Mouse (Mus musculus) forebrain, embryonic 12.5 days (tissue): ENCODE measurements around the gene Nmb. TPM values are rescaled to one million over a fixed set of nuclear protein-coding genes. Genes with fewer than 3 reads are reported as not detected.
"Not testable (repeated sequence)": the region's sequence is repeated elsewhere in the genome, so short reads cannot be mapped to it uniquely, and the experiment has no call there.

Experiments
- ATAC-seq: fragments of 200-750 bp; cut with Nextera tagmentation; 2 replicates; pipeline ENCODE4 v1.8.0; 2017; ENCODE audit warnings: moderate TSS enrichment; ENCODE audit not compliant: low FRiP score
- H3K27ac ChIP-seq: fragments of 300-500 bp; sonication (generic); 2 replicates; pipeline ENCODE4 v1.5.1; 2016; ENCODE audit warnings: mild to moderate bottlenecking
- H3K27me3 ChIP-seq: fragments of 300-500 bp; sonication (generic); 2 replicates; pipeline ENCODE4 v1.6.1; 2016; ENCODE audit warnings: mild to moderate bottlenecking
- H3K36me3 ChIP-seq: fragments of 300-500 bp; sonication (generic); replicated peaks from 2 replicates; pipeline ENCODE4 v1.6.1; 2016; ENCODE audit warnings: mild to moderate bottlenecking
- H3K4me1 ChIP-seq: fragments of 300-500 bp; sonication (generic); 2 replicates; pipeline ENCODE4 v1.6.1; 2016
- H3K4me2 ChIP-seq: fragments of 300-500 bp; sonication (generic); 2 replicates; pipeline ENCODE4 v1.6.1; 2016; ENCODE audit warnings: mild to moderate bottlenecking, moderate library complexity
- H3K4me3 ChIP-seq: fragments of 300-500 bp; sonication (generic); replicated peaks from 2 replicates; pipeline ENCODE4 v1.5.1; 2016; ENCODE audit warnings: mild to moderate bottlenecking
- H3K9ac ChIP-seq: fragments of 300-500 bp; sonication (generic); 2 replicates; pipeline ENCODE4 v1.6.1; 2016; ENCODE audit warnings: mild to moderate bottlenecking
- H3K9me3 ChIP-seq: fragments of 300-500 bp; sonication (generic); 2 replicates; pipeline ENCODE4 v1.6.1; 2016
- WGBS: fragments of 180-500 bp; shearing (Covaris S2); methylation state at CpG from one replicate; pipeline ENCODE4 v1.1.7; 2016; 5-methylcytosine and 5-hydroxymethylcytosine counted together
- polyA plus RNA-seq: library from polyadenylated mRNA; unstranded; fragments of >200 nt; fragmentation: Nextera tagmentation; extraction: Ambion mirVana; gene quantifications from 2 replicates; pipeline ENCODE4 v1.2.1, GENCODE M21; 2016

The Nmb gene
- polyA plus RNA-seq: 7.8 and 8.6 TPM in 2 replicates

- Histone ChIP-seq H3K36me3 (peaks cover 22% of the 10 kb centered on the region; the same call in 1 of the 2 replicates), H3K4me2 (peak within 1 kb of the TSS; percentile 89), H3K4me3 (peak within 1 kb of the TSS; percentile 47), H3K4me1 (peaks cover 26% of the 10 kb centered on the region), H3K9me3 (no peaks in the 10 kb centered on the region), H3K9ac (peak within 1 kb of the TSS; percentile 59), H3K27me3 (no peaks in the 10 kb centered on the region), H3K27ac (no peak within 1 kb of the TSS)
- peak; percentile 55; the same call in 1 of the 2 replicates for ATAC-seq
- WGBS: 3% methylated on average over 19 of the region's 19 CpGs
Measured at GRCm38 (mm10) chr7:80904921-80905515, at the start of gene Nmb. Gene Nmb (minus strand): TSS chr7:80905076.

DNA sequence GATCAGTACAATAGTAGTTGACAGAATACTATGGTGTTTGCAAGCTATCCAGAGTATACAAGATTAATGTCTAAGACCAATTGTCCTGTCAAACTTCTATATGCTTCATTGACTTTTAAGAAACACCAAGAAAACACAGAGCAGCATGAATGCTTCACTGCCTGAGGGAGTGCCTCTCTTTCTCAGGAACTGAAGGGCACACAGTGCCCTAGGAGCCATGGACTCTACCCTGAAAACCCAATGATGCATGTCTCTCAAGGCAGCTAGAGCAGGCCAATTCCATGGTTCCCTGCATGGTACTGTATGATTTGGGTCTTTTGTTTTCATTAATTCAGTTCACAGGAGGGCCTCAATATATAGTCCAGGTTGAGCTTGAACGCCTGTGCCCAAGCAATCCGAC is 49.4 kb upstream of the Nmb start:
- no peak for ATAC-seq
- WGBS: 81% methylated on average over 2 of the region's 2 CpGs

DNA sequence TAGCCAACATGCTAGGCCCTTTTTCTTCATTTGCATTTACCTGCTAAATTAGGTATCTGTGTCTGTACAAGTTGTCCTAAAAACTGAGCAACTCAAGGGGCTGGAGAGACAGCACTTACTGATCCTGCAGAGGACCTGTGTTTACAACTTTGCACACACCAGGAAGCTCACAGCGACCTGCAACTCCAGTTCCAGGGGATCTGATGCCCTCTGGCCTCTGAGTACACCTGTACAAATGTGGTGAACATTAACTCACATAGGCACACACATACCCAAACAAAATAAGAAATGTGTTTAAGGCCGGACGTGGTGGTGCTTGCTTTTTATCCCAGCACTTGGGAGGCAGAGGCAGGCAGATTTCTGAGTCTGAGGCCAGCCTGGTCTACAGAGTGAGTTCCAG is 47.3 kb upstream of the Nmb start:
- no peaks in the 10 kb centered on the region for H3K27me3 ChIP-seq
- ATAC-seq: no peak
- H3K36me3 ChIP-seq: no peaks in the 10 kb centered on the region
- WGBS: 65% methylated on average over 3 of the region's 3 CpGs
- 0 out of 2 replicates have a peak, but pooled peaks cover 3% of the 10 kb centered on the region for H3K4me1 ChIP-seq
- no peak overlapping the region for H3K27ac ChIP-seq
- H3K9me3 ChIP-seq: no peaks in the 10 kb centered on the region
- H3K9ac ChIP-seq: no peak overlapping the region
- H3K4me2 ChIP-seq: no peak overlapping the region
- no peak overlapping the region for H3K4me3 ChIP-seq

More for the DNA sequence above, 49.4 kb upstream of the Nmb start:
- H3K4me3 ChIP-seq: no peak overlapping the region
- H3K9me3 ChIP-seq: no peaks in the 10 kb centered on the region
- H3K36me3 ChIP-seq: no peaks in the 10 kb centered on the region
- no peaks in the 10 kb centered on the region for H3K4me1 ChIP-seq
- no peak overlapping the region for H3K4me2 ChIP-seq
- no peak overlapping the region for H3K27ac ChIP-seq
- H3K27me3 ChIP-seq: no peaks in the 10 kb centered on the region
- no peak overlapping the region for H3K9ac ChIP-seq

DNA sequence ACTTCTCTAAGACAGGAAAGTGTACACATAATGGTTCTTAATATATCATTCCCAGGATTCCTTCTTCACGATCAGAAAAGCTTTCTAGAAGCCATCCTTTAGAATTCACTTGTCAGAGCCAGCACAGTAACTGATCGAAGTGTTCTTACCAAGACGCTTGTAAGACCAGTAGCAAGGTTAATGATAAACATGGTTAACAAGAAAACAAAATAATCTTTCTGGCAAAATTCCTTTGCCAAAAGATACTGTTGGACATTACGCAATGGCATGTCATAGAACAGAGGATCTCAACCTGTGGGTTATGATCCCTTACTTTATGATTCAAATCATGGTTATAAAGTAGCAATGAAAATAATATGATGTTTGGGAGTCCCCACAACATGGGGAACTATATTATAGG is 46.6 kb upstream of the Nmb start:
- H3K27me3 ChIP-seq: no peaks in the 10 kb centered on the region
- ATAC-seq: no peak
- no peak overlapping the region for H3K4me2 ChIP-seq
- no peak overlapping the region for H3K4me3 ChIP-seq
- no peaks in the 10 kb centered on the region for H3K36me3 ChIP-seq
- peaks cover 7% of the 10 kb centered on the region for H3K4me1 ChIP-seq
- H3K9me3 ChIP-seq: no peaks in the 10 kb centered on the region
- no peak overlapping the region for H3K9ac ChIP-seq
- 88% methylated on average over 4 of the region's 4 CpGs for WGBS
- no peak overlapping the region for H3K27ac ChIP-seq

GRCm38 (mm10) chr7:80947445-80948350 is 42.8 kb upstream of the Nmb start, which contains the start of gene Sec11a:
Gene Sec11a (minus strand): TSS chr7:80947780.
- peak; percentile 99 for ATAC-seq
- no peaks in the 10 kb centered on the region for H3K9me3 ChIP-seq
- peak within 1 kb of the TSS; percentile 88 for H3K4me3 ChIP-seq
- peak within 1 kb of the TSS; percentile 92 for H3K4me2 ChIP-seq
- peak within 1 kb of the TSS; percentile 93 for H3K27ac ChIP-seq
- WGBS: 2% methylated on average over 44 of the region's 44 CpGs
- peaks cover 9% of the 10 kb centered on the region for H3K36me3 ChIP-seq
- peaks cover 24% of the 10 kb centered on the region for H3K4me1 ChIP-seq
- peak within 1 kb of the TSS; percentile 86 for H3K9ac ChIP-seq
- no peaks in the 10 kb centered on the region for H3K27me3 ChIP-seq

DNA sequence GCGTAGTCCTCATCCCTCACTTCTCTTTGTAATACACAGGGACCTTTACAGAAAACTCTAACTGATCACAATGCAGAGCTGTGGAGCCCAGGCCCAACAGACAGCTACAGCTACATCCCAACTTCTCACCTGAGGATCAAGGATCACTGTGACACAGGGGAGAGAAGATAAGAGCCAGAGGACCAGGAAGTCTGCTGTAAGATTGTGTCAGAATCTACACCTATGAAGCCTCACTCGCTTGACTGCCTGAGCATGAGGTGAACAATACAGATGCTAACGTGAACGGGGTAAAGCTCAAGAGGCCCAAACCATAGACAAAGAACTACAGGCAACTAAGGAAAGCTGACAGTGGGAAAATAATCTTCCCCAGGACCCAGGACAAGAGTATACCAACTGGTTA is 34.9 kb upstream of the Nmb start:
- Histone ChIP-seq H3K27ac (no peak overlapping the region), H3K4me2 (no peak overlapping the region), H3K9ac (no peak overlapping the region), H3K4me1 (peaks cover 1% of the 10 kb centered on the region; the same call in 1 of the 2 replicates), H3K36me3 (peaks cover 10% of the 10 kb centered on the region), H3K4me3 (no peak overlapping the region), H3K27me3 (no peaks in the 10 kb centered on the region), H3K9me3 (no peaks in the 10 kb centered on the region)
- ATAC-seq: no peak
- WGBS: 90% methylated on average over 4 of the region's 4 CpGs

DNA sequence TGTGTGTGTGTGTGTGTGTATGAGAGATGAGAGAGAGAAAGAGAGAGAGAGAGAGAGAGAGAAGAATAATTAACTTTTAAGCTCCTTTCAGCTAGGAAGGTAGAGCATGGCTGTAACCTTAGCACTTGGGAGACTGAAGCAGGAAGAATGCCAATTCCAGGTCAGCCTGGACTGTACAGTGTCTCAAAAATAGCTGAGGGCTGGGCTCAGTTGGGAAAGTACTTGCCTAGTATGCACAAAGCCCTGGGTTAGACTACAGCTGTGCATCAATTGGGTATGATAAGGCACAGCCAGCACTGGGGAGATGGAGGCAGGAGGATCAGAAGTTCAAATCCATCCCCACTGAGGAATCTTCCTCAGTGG is 32.4 kb upstream of the Nmb start:
- H3K4me2 ChIP-seq, H3K9ac ChIP-seq, H3K9me3 ChIP-seq, H3K27ac ChIP-seq, ATAC-seq, H3K27me3 ChIP-seq, H3K4me1 ChIP-seq, H3K4me3 ChIP-seq: not testable (repeated sequence)
- H3K36me3 ChIP-seq: peaks cover 24% of the 10 kb centered on the region

DNA sequence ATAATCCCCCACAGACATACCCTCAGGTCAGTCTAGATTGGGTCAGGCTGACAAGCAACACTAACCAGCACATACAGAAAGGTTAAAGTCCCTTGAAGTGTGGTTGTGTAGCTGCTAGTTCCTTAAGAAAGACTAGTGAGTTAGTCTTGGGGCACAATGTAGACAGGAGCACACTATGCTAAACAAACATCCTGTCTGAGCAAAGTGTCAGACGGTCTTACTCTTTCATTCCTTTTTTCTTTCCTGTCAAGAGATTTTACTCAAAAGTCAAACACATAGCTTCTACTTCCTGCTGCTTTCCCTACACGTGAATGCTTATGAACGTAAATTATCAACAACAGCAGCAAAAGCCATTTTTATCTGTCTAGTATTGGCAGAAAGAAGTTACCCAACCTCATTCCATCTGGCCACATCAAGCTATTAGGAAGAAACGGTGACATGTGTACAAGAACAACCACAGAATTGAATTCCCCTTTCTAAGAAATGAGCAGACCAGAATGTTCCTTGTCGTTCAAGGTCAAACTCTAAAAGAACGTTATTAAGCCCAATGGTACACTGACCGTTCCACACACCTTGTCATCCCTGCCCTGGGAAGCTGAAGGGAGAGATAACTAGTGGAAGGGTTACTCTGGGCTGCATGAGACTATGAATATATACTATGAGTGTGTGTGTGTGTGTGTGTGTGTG is 31.9 kb upstream of the Nmb start:
- not testable (repeated sequence) for H3K9ac ChIP-seq, H3K4me1 ChIP-seq, ATAC-seq, H3K4me3 ChIP-seq, H3K27me3 ChIP-seq, H3K9me3 ChIP-seq, H3K4me2 ChIP-seq, H3K27ac ChIP-seq
- peaks cover 28% of the 10 kb centered on the region for H3K36me3 ChIP-seq
- 91% methylated on average over 7 of the region's 7 CpGs for WGBS

DNA sequence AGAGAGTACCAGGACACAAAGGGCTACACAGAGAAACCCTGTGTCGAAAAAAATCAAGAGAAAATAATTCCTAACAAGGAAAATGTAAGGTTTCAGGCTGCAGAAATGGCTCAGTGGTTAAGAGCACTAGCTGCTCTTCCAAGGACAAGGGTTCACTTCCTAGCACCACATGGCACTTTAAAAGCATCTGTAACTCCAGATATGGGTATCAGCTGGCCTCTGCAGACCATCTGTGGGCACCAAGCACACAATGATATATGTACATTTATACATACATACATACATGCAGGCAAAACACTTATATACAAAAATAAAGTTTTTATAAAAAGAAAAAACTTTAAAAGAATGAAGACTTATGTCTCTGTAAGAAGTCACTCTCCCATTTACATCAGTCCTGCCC is 31.0 kb upstream of the Nmb start:
- Histone ChIP-seq H3K36me3 (peaks cover 37% of the 10 kb centered on the region), H3K27ac (no peak overlapping the region)
- 89% methylated on average over 1 of the region's 1 CpGs for WGBS

GRCm38 (mm10) chr7:80932777-80933176 is 27.9 kb upstream of the Nmb start:
- H3K4me2 ChIP-seq: no peak overlapping the region
- no peaks in the 10 kb centered on the region for H3K4me1 ChIP-seq
- WGBS: 94% methylated on average over 1 of the region's 1 CpGs
- peaks cover 36% of the 10 kb centered on the region for H3K36me3 ChIP-seq
- H3K4me3 ChIP-seq: no peak overlapping the region
- H3K9ac ChIP-seq: no peak overlapping the region
- no peaks in the 10 kb centered on the region for H3K9me3 ChIP-seq
- H3K27me3 ChIP-seq: no peaks in the 10 kb centered on the region
- no peak overlapping the region for H3K27ac ChIP-seq
- no peak for ATAC-seq

More for the DNA sequence above, 31.0 kb upstream of the Nmb start:
- H3K9ac ChIP-seq: no peak overlapping the region
- no peaks in the 10 kb centered on the region for H3K27me3 ChIP-seq
- H3K9me3 ChIP-seq: no peaks in the 10 kb centered on the region
- no peak overlapping the region for H3K4me2 ChIP-seq
- H3K4me3 ChIP-seq: no peak overlapping the region
- ATAC-seq: no peak
- no peaks in the 10 kb centered on the region for H3K4me1 ChIP-seq

- 93% methylated on average over 8 of the region's 8 CpGs for WGBS
- H3K4me2 ChIP-seq: no peak overlapping the region
- H3K36me3 ChIP-seq: peaks cover 44% of the 10 kb centered on the region
- H3K9me3 ChIP-seq: no peaks in the 10 kb centered on the region
- no peaks in the 10 kb centered on the region for H3K27me3 ChIP-seq
- no peak overlapping the region for H3K4me3 ChIP-seq
- no peaks in the 10 kb centered on the region for H3K4me1 ChIP-seq
- no peak overlapping the region for H3K9ac ChIP-seq
- no peak for ATAC-seq
- no peak overlapping the region for H3K27ac ChIP-seq
Measured at GRCm38 (mm10) chr7:80931618-80932207, 26.8 kb upstream of the Nmb start.

DNA sequence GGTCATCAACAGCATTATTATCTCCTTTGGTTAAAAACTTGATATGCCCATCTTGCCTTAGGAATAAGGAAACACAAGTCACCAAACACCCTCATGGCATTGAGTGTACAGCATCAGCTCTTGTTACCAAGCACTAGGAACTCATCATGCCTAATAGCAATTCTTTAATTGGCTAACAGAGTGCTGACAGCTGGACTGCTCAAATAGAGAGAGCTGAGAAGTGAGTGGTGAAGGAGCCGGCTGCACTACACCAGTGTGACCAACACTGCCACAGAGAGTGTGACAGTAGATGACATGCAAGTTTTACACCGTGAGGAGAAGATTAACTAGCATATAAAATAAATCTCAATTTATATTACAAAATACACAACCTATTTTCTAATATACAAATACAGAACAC is 18.3 kb upstream of the Nmb start:
- H3K4me2 ChIP-seq: no peak overlapping the region
- ATAC-seq: no peak
- no peak overlapping the region for H3K27ac ChIP-seq
- no peaks in the 10 kb centered on the region for H3K27me3 ChIP-seq
- H3K9ac ChIP-seq: no peak overlapping the region
- H3K36me3 ChIP-seq: peaks cover 68% of the 10 kb centered on the region
- no peaks in the 10 kb centered on the region for H3K4me1 ChIP-seq
- H3K9me3 ChIP-seq: no peaks in the 10 kb centered on the region
- 90% methylated on average over 2 of the region's 2 CpGs for WGBS
- H3K4me3 ChIP-seq: no peak overlapping the region
